Mouse (Mus musculus): ENCODE measurements at regions not wholly inside any gene's neighbourhood (a gene's known extent, or its start where the extent isn't known, plus 50 kb on each side); places are given as distances from the start of the nearest gene placed in this dataset.

GRCm38 (mm10) chr4:74587125-74587524 is 344.8 kb downstream of the Kdm4c start:
- TF ChIP-seq CTCF (IDR thresholded peaks at IDR 0.05) (no peak), POLR2A (IDR thresholded peaks at IDR 0.05; ENCODE audit: insufficient read depth, low read depth, low read length) (no peak)
